Mouse (Mus musculus) adrenal gland, adult (tissue): ENCODE measurements around the gene Itpkc.

Experiments
- DNase-seq, 2 experiments: peaks; one replicate each; pipeline ENCODE4 v3.0.0; 2022 to 2023; ENCODE audit warnings: low spot score in 1 of 2; ENCODE audit not compliant: inconsistent age in 2 of 2

Gene Itpkc

GRCm38 (mm10) chr7:27166229-27166613, 62.2 kb downstream of the Itpkc start:
- peak; percentile 95 to 97 for DNase-seq

GRCm38 (mm10) chr7:27165696-27166095, 62.8 kb downstream of the Itpkc start:
- no peak for DNase-seq

GRCm38 (mm10) chr7:27165007-27165655, 63.3 kb downstream of the Itpkc start:
- DNase-seq = peak; percentile 90 to 95

GRCm38 (mm10) chr7:27164112-27164947, 64.1 kb downstream of the Itpkc start:
- DNase-seq = peak; percentile 80 to 89

- peak; percentile 35 to 74 for DNase-seq
Measured at GRCm38 (mm10) chr7:27163450-27163805, 65.0 kb downstream of the Itpkc start.

- DNase-seq = peak in 1 of 2 experiments; percentile 82
Measured at GRCm38 (mm10) chr7:27162780-27163449, 65.5 kb downstream of the Itpkc start.

- peak; percentile 68 to 84 for DNase-seq
Measured at GRCm38 (mm10) chr7:27161744-27162143, 66.7 kb downstream of the Itpkc start.

GRCm38 (mm10) chr7:27160921-27161320, 67.5 kb downstream of the Itpkc start:
- peak in 1 of 2 experiments; percentile 50 for DNase-seq

GRCm38 (mm10) chr7:27159882-27160281, 68.6 kb downstream of the Itpkc start:
- peak; percentile 88 to 95 for DNase-seq

- DNase-seq = no peak
Measured at GRCm38 (mm10) chr7:27159256-27159655, 69.2 kb downstream of the Itpkc start.

GRCm38 (mm10) chr7:27158171-27158570, 70.3 kb downstream of the Itpkc start:
- peak in 1 of 2 experiments; percentile 28 for DNase-seq
